Mouse (Mus musculus) R1 (cell line): ENCODE measurements at regions not wholly inside any gene's neighbourhood (a gene's known extent, or its start where the extent isn't known, plus 50 kb on each side); places are given as distances from the start of the nearest gene placed in this dataset.
"Not testable (repeated sequence)": the region's sequence is repeated elsewhere in the genome, so short reads cannot be mapped to it uniquely, and the experiment has no call there.

Experiments
- DNase-seq: peaks from one replicate; pipeline ENCODE4 v3.0.0-alpha.2; 2018; ENCODE audit warnings: low read depth, low spot score

GRCm38 (mm10) chr3:31708367-31708766, 193.9 kb upstream of the Kcnmb2 start:
- not testable (repeated sequence) for DNase-seq

DNA sequence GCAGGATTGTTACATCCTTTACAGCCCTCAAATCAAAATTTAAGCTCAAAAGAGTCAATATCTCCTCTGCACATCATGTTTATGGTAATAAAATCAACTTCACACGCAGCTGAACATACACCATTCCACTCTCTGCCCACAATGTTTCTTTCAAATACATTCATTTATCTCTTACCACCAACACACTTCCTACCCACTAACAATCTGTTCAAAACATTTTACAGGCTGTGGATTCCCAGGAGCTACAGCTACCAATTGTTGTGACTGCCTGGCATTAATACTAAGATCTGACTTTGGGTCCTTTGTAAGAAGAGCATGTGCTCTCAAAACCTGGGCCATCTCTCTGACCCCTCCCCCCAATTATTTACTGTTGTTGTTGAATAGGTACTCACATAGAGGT, 161.0 kb upstream of the Kcnmb2 start:
- DNase-seq, result no peak

DNA sequence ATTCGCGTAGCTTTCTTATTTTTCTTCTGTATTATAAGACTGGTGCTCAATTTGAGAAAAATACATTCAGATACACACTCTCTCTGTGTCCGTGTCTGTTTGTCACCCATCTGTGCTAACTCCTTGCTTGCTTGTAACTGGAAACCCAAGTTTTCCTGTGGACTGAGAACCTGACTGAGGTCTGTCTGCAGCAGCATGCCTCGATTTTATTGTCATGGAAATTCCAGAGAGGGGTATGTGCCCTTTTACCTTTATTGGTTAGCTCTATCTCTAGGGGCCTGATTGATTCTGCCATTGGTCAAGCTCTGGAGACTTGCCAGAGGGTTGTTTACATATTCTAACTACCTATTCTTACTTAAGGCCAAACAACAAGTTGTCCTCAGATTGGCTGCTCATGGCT, 146.4 kb upstream of the Kcnmb2 start:
- DNase-seq, result peak; percentile 72

- peak; percentile 64 for DNase-seq
These were observed 133.1 kb upstream of the Kcnmb2 start for GRCm38 (mm10) chr3:31769193-31769592.

DNA sequence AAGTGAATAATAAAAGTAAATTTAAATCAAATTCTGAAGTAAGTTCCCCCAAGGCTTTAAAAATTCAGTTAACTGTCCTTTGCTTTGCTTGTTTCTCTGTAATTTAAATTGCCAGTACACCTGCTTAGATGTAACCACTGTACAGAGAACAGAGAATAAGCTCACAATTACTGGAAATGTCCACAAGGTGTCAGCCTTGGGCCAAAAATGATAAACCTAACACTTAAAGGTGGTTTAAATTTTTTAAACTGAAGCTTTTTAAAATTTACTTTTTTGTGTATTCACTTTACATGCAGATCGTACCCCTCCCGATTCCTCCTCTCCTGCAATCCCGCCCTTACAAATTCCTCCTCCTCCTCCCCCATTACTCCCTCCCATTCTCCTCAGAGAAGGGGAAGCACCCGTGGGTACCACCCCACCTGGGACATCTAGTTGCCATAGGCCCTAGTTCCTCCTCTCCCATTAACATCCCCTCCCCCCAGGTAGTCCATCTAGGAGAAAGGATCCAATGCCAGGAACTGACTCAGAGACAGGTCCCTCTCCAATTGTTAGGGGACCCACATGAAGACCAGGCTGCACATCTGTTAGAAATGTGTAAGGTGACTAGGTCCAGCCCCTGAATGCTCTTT, 111.9 kb upstream of the Kcnmb2 start:
- DNase-seq, result peak; percentile 38

DNA sequence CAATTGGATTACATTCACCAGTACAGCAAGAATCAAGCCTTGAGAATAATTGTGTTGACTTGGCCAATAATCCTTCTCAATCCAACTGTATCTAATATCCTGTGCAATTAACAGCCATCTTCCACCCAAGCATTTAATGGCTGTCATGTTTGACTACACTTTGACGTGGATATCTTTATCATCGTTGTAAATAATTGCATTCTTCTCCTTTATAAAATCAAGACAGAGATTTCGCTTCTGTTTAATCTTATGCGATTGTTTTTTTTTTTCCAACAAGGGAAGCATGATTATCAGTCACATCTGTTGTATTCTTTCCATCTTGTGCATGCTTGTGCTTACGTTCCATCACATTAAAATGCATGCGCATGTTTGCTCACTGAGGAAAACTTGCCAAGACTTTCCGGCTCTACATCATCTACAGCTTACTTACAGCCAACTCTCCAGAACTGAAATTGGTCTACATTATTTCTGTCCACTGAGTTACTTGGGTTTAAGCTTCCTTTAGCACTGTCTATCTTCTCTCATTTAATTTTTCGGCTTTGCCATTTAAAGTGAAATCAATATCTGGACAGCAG, 108.8 kb upstream of the Kcnmb2 start:
- no peak for DNase-seq

GRCm38 (mm10) chr3:31796621-31797020, 105.7 kb upstream of the Kcnmb2 start:
- no peak for DNase-seq

- DNase-seq, result no peak
These were observed 103.1 kb upstream of the Kcnmb2 start for GRCm38 (mm10) chr3:31799192-31799591.

DNA sequence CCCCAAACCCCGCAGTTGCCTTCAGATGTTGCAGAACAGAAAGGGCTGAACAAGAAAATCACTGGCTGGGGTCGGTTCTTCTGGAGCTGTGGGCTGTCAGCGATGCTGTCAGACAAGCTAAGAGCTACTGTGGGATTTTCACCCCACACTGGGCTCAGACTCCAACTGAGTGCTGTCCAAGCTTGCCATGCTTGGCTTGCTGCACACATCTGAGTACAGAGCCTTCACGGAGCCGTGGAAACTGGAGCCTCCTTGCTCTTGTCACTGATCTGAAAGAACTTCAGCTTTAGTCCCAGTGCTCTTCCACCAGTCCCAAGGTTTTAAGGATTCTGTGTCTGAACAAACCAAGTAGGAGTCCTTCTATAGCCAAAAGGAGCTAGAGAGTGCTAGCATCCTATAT, 98.3 kb upstream of the Kcnmb2 start:
- DNase-seq, result no peak

DNA sequence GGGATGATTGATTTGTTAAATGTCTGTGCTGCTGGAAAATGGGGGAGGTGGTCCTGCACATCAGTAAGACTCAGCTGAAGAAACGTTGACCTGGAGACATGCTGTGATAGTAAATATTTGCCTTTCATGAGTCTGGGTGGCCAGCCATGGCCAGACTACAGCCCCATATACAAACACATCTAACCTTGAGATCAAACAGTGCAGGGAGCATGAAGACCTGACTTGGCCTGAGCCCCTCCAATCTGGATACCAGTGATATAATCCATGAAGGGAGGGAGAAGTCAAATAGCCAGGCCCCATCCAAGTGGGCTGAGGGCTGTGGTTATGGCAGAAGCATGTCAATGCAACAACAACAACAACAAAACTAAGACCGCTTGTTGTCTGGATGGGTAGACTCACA, 94.6 kb upstream of the Kcnmb2 start:
- DNase-seq, result no peak

DNA sequence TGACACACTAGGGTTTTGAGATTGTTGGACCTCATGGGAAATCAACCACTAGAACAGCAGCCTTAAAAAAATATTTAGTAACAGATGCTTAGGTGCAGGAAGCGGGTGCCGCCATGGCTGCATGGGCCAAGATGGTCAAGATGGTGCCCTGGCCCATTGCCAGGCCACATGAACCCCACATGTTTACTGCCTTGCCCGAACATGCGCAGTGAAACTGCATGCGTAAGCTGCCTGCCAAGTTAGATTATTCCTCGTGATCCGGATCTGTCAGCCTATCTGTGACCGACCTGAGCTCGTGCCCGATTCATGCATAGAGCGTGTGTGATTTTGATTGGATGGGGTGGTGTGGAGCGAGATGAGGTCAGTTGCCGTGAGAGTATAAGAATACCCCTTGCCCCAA, 93.2 kb upstream of the Kcnmb2 start:
- DNase-seq, result not testable (repeated sequence)

- DNase-seq, result no peak
These were observed 91.1 kb upstream of the Kcnmb2 start for GRCm38 (mm10) chr3:31811232-31811631.

- DNase-seq, result no peak
These were observed 70.4 kb upstream of the Kcnmb2 start for GRCm38 (mm10) chr3:31831913-31832312.

GRCm38 (mm10) chr3:31841253-31841652, 61.1 kb upstream of the Kcnmb2 start:
- DNase-seq, result no peak

- no peak for DNase-seq
These were observed 55.2 kb upstream of the Kcnmb2 start for GRCm38 (mm10) chr3:31847087-31847486.
